Mouse (Mus musculus) thymus, adult 2 months (tissue): ENCODE results near the gene Tstd2. TPM values are rescaled to one million over a fixed set of nuclear protein-coding genes. Genes with fewer than 3 reads are reported as not detected.

Experiments
- DNase-seq: peaks from one replicate; pipeline ENCODE4 v3.0.0; 2021
- H3K27ac ChIP-seq: fragments of 200-500 bp; 2 replicates; pipeline ENCODE4 v1.5.1; 2012; ENCODE audit warnings: low read length, control low read depth; ENCODE audit not compliant: control insufficient read depth, insufficient read depth
- H3K27me3 ChIP-seq: fragments of 200-500 bp; 2 replicates; pipeline ENCODE4 v1.6.1; 2012; ENCODE audit warnings: mild to moderate bottlenecking, low read length, moderate library complexity, mixed read lengths; ENCODE audit not compliant: control insufficient read depth, insufficient read depth
- H3K36me3 ChIP-seq: fragments of 200-500 bp; 2 replicates; pipeline ENCODE4 v1.6.1; 2012; ENCODE audit warnings: mild to moderate bottlenecking, low read length, moderate library complexity; ENCODE audit not compliant: control insufficient read depth, insufficient read depth
- H3K4me1 ChIP-seq: fragments of 200-500 bp; replicated peaks from 2 replicates; pipeline ENCODE4 v1.6.1; 2012; ENCODE audit warnings: low read length; ENCODE audit not compliant: control insufficient read depth, insufficient read depth
- H3K4me3 ChIP-seq: fragments of 200-500 bp; 2 replicates; pipeline ENCODE4 v1.5.1; 2012; ENCODE audit warnings: mild to moderate bottlenecking, low read length, control low read depth, moderate library complexity; ENCODE audit not compliant: control insufficient read depth, insufficient read depth
- CTCF ChIP-seq: fragments of 200-500 bp; IDR thresholded peaks from 2 replicates; pipeline ENCODE4 v1.5.1; 2012; ENCODE audit warnings: mild to moderate bottlenecking, control low read depth, low read length, moderate library complexity, borderline replicate concordance; ENCODE audit not compliant: control insufficient read depth, poor library complexity, insufficient read depth; ENCODE audit errors: extremely low read depth
- POLR2A ChIP-seq: fragments of 200-500 bp; IDR thresholded peaks from 2 replicates; pipeline ENCODE4 v1.6.1; 2012; ENCODE audit warnings: mild to moderate bottlenecking, low read length, control low read depth, moderate library complexity; ENCODE audit not compliant: control insufficient read depth, poor library complexity, insufficient read depth; ENCODE audit errors: extremely low read depth
- WGBS: fragments of 180-500 bp; shearing (Covaris S2); methylation state at CpG from one replicate; pipeline ENCODE4 v1.1.7; 2018; 5-methylcytosine and 5-hydroxymethylcytosine counted together
- polyA plus RNA-seq: library from polyadenylated mRNA; depleted of rRNA; stranded (reverse); fragments of >200 nt; gene quantifications from 2 replicates; pipeline ENCODE4 v1.2.3, GENCODE M21; 2012

Tstd2 gene
- polyA plus RNA-seq, 1 experiment: 20.3 TPM

DNA sequence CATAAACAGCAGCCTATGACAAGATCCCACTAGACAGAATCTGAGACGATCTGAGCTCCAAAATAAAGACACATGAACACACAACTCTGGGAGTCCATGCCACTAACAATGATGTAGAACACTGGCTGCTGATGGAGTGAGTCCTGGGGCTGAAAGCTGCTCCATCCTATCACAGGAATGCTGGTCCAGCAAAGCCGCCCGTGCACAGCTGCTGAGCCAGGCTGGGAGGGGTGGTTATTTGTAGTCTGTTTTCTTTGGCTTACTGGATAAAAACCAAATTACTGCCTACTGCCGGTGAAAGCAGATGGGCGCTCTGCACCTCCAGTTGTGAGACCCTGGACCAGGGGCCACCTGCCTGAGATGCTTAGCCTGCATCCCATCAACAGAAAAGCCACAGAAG is 38.5 kb upstream of the Tstd2 start:
- Histone ChIP-seq H3K4me3 (no peak overlapping the region), H3K27me3 (no peaks in the 10 kb centered on the region), H3K4me1 (peaks cover 9% of the 10 kb centered on the region), H3K36me3 (peaks cover 29% of the 10 kb centered on the region), H3K27ac (no peak overlapping the region)
- 98% methylated on average over 5 of the region's 5 CpGs for WGBS
- no peak for DNase-seq
- TF ChIP-seq CTCF: no peak
- TF ChIP-seq POLR2A: no peak

DNA sequence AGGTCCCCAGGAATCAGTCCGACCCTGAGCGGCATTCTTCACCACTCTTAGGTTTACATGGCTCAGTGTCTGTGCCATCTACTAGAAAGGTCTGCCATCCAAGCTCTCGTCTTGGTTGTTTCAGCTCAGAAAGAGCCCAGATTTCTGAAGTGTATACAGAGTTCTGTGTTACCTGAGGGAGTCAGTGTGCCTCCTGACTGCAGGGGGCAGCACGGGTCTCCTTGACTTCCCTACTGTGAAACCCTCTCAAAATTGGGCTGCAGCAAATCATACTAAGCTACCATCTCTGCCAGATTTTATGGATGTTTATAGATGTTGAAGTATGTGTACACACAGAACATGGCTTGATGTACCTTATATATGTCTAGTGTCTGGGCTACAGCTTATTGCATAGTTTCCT is 37.8 kb upstream of the Tstd2 start:
- peaks cover 3% of the 10 kb centered on the region; the same call in 1 of the 2 replicates for H3K4me1 ChIP-seq
- DNase-seq: peak; percentile 35

DNA sequence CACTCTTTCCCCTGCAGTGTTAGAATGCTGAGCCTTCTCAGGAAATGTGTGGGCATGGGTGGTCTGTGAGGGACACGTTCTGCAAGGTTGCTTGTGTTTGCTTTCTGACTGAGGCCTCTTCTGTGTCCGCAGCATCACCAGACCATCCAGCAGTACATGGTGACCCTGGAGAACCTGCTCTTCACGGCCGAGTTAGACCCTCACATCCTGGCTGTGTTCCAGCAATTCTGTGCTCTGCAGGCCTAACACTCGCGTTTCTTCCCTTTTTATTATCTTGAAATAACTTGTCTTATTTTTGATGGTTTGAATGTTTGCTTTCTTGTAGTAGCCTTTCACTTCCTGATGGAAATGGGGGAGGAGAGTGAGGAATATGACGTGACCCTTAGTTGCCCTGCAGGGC is 33.3 kb upstream of the Tstd2 start:
- Histone ChIP-seq H3K4me3 (no peak overlapping the region), H3K27me3 (no peaks in the 10 kb centered on the region), H3K4me1 (no peaks in the 10 kb centered on the region), H3K36me3 (peaks cover 62% of the 10 kb centered on the region), H3K27ac (no peak overlapping the region)
- WGBS: 79% methylated on average over 7 of the region's 7 CpGs
- DNase-seq: no peak
- TF ChIP-seq CTCF (no peak), POLR2A (no peak)

More for the DNA sequence above, 37.8 kb upstream of the Tstd2 start:
- Histone ChIP-seq H3K27me3 (no peaks in the 10 kb centered on the region), H3K36me3 (peaks cover 32% of the 10 kb centered on the region), H3K4me3 (no peak overlapping the region), H3K27ac (no peak overlapping the region)
- 90% methylated on average over 4 of the region's 4 CpGs for WGBS
- TF ChIP-seq POLR2A: no peak
- TF ChIP-seq CTCF: no peak

DNA sequence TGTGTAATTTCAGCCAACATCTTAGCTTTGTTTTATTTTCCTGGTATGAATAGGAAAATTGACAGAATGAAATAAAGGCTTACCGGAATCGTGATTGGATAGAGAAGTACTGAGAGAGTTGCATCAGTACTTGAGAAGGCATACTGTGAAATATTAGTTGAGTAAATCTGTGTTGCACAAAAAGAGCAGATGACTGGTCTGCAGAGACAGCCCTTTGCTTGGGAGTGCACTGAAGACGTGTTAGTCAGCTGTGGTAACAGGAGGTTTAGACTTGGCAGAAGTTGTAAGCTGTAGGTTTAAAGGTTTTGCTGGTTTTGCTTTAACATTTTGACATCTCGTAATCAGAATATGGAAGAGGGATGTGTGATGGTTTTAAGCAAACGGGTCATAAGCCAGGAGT is 27.3 kb upstream of the Tstd2 start:
- TF ChIP-seq CTCF (no peak), POLR2A (no peak)
- no peak for DNase-seq

DNA sequence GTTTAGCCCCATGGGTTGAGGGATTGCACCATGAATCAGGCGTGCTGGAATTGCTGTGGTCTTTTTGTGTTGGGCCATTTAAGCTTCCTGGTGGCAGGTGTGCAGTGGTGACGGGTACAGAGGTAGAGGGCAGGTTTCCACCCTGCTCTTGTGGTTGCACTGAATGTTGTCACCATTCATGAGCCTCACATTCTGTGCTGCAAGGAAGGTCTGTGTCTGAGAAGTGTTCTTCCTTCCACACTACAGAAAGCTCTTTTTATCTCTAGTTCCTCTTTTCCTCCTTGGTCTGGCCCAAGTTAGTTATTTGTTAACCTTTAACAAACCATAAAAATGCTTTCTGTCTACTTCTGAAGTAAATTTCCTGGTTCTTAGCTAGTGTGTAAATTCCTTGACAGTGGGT is 25.5 kb upstream of the Tstd2 start:
- H3K27ac ChIP-seq: no peak overlapping the region; the same call in 1 of the 2 replicates
- peaks cover 78% of the 10 kb centered on the region for H3K36me3 ChIP-seq

More for the DNA sequence above, 27.3 kb upstream of the Tstd2 start:
- WGBS: 98% methylated on average over 5 of the region's 5 CpGs
- peaks cover 4% of the 10 kb centered on the region for H3K4me1 ChIP-seq
- peaks cover 78% of the 10 kb centered on the region for H3K36me3 ChIP-seq
- no peak overlapping the region for H3K27ac ChIP-seq
- no peaks in the 10 kb centered on the region for H3K27me3 ChIP-seq
- H3K4me3 ChIP-seq: no peak overlapping the region

DNA sequence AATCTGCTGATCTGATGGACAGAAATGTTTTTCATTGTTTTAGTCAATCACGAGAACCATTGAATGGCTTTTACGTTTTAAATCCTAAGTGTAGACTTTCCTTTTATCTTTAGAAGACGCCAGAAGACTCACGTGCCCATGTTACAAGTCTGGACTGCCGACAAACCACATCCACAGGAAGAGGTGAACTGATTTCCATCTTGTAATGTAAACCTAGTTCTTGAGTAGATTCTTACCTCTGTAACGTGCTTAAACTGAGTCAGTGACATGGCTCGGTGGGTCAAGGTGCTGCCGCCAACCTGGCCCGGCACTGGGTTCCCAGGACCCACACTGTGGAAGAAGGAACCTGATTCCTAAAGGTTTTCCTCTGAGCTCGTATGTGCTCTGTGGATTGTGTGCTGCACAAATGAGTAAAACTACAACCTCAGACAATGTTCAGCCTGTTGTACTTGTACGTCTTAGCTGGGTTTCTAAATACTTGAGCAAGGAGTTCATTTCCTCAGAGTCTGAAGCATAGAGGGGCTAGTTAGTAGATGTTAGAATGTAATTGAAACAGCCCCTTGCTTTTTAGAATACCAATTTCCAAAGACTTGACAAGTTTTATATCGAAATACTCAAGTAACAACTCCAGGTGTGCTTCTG is 13.5 kb upstream of the Tstd2 start:
- Histone ChIP-seq H3K4me1 (peaks cover 2% of the 10 kb centered on the region; the same call in 1 of the 2 replicates), H3K27ac (peak overlapping the region; percentile 40; the same call in 1 of the 2 replicates), H3K27me3 (no peaks in the 10 kb centered on the region), H3K4me3 (no peak overlapping the region), H3K36me3 (peaks cover 78% of the 10 kb centered on the region)
- peak; percentile 22 for DNase-seq
- TF ChIP-seq CTCF (no peak), POLR2A (no peak)
- 47% methylated on average over 12 of the region's 12 CpGs for WGBS

More for the DNA sequence above, 25.5 kb upstream of the Tstd2 start:
- Histone ChIP-seq H3K27me3 (no peaks in the 10 kb centered on the region), H3K4me3 (no peak overlapping the region), H3K4me1 (peaks cover 4% of the 10 kb centered on the region)
- 18% methylated on average over 2 of the region's 2 CpGs for WGBS
- DNase-seq: no peak
- TF ChIP-seq POLR2A: no peak
- TF ChIP-seq CTCF: no peak
